In genomic region chr3:90589390-90589789, GRCm38 (mm10) we compare ENCODE assay signal across 15 mouse cellular contexts. TPM values are rescaled to one million over a fixed set of nuclear protein-coding genes. Genes with fewer than 3 reads are reported as not detected.
DNase-seq lines count a peak whose midpoint lies in the region; ATAC-seq and TF ChIP-seq lines count a peak whose summit lies in the region.
"Had no signal": no experiment of that assay in that cellular context is flagged by ENCODE, and none has a peak within 500 bp of the region (broad histone marks: within the 10 kb centered on the region; RNA-seq: fewer than 3 reads in every experiment).

No protein-coding gene starts in this region.

- no peaks in the 10 kb centered on the region for H3K9me3 ChIP-seq in liver, postnatal 0 days (ENCODE audit: low read length)
- H3K9me3 ChIP-seq in hindbrain, embryonic 12.5 days (replicated peaks) = no peaks in the 10 kb centered on the region
- H3K9me3 ChIP-seq: forebrain, embryonic 12.5 days; hindbrain, embryonic 15.5 days had no signal

- H3K27me3 ChIP-seq in kidney, adult 2 months (replicated peaks; ENCODE audit: control insufficient read depth, insufficient read depth, low read length) = no peaks in the 10 kb centered on the region
- no peaks in the 10 kb centered on the region for H3K27me3 ChIP-seq in liver, postnatal 0 days (ENCODE audit: insufficient read depth, low read length)
- no peaks in the 10 kb centered on the region for H3K27me3 ChIP-seq in hindbrain, embryonic 12.5 days
- H3K27me3 ChIP-seq: forebrain, embryonic 12.5 days; hindbrain, embryonic 15.5 days; neural tube, embryonic 13.5 days had no signal

- no peak overlapping the region for H3K9ac ChIP-seq in liver, postnatal 0 days (replicated peaks)
- H3K9ac ChIP-seq in hindbrain, embryonic 12.5 days = no peak overlapping the region
- H3K9ac ChIP-seq: forebrain, embryonic 12.5 days; hindbrain, embryonic 15.5 days; neural tube, embryonic 13.5 days had no signal

- no peaks in the 10 kb centered on the region for H3K36me3 ChIP-seq in kidney, adult 2 months (ENCODE audit: control insufficient read depth, insufficient read depth, low read length)
- no peaks in the 10 kb centered on the region for H3K36me3 ChIP-seq in liver, postnatal 0 days (replicated peaks; ENCODE audit: insufficient read depth, low read length)
- H3K36me3 ChIP-seq in hindbrain, embryonic 12.5 days = no peaks in the 10 kb centered on the region
- H3K36me3 ChIP-seq: forebrain, embryonic 12.5 days; hindbrain, embryonic 15.5 days; neural tube, embryonic 13.5 days had no signal

- TF ChIP-seq CTCF in kidney, adult 2 months (conservative IDR thresholded peaks at IDR 0.05; ENCODE audit: insufficient read depth, insufficient read length, low read depth, low read length) = no peak
- TF ChIP-seq CTCF in liver, postnatal 0 days (IDR thresholded peaks at IDR 0.05; ENCODE audit: low read depth) = no peak

- no peak overlapping the region for H3K27ac ChIP-seq in kidney, adult 2 months (ENCODE audit: insufficient read depth, low read depth, low read length)
- peak overlapping the region; percentile 67 for H3K27ac ChIP-seq in liver, postnatal 0 days (ENCODE audit: low read depth)
- H3K27ac ChIP-seq in hindbrain, embryonic 12.5 days = no peak overlapping the region
- H3K27ac ChIP-seq: forebrain, embryonic 12.5 days; heart, adult 2 months; hindbrain, embryonic 15.5 days; neural tube, embryonic 13.5 days had no signal

- peak; percentile 64 for ATAC-seq in liver, postnatal 0 days
- no peak for ATAC-seq in hindbrain, embryonic 12.5 days (ENCODE audit: low FRiP score)

- no peaks in the 10 kb centered on the region for H3K4me1 ChIP-seq in kidney, adult 2 months (ENCODE audit: control insufficient read depth, insufficient read depth, low read length)
- H3K4me1 ChIP-seq in liver, postnatal 0 days (ENCODE audit: insufficient read depth) = peaks cover 10% of the 10 kb centered on the region; the same call in 1 of the 2 replicates
- H3K4me1 ChIP-seq in hindbrain, embryonic 12.5 days = no peaks in the 10 kb centered on the region
- H3K4me1 ChIP-seq: hindbrain, embryonic 15.5 days; neural tube, embryonic 13.5 days had no signal

- 61% methylated on average over 6 of the region's 6 CpGs for WGBS in kidney, adult 2 months
- WGBS in liver, postnatal 0 days (ENCODE audit: insufficient replicate concordance) = 47% methylated on average over 6 of the region's 6 CpGs
- WGBS in hindbrain, embryonic 12.5 days = 88% methylated on average over 6 of the region's 6 CpGs

- no peak for TF ChIP-seq EP300 in liver, postnatal 0 days (IDR thresholded peaks at IDR 0.05; ENCODE audit: low read depth)

- no peak overlapping the region for H3K4me3 ChIP-seq in kidney, adult 2 months (ENCODE audit: insufficient read depth, low read depth, low read length)
- no peak overlapping the region for H3K4me3 ChIP-seq in liver, postnatal 0 days (ENCODE audit: low read depth, low read length)
- H3K4me3 ChIP-seq in hindbrain, embryonic 12.5 days = no peak overlapping the region
- H3K4me3 ChIP-seq: forebrain, embryonic 12.5 days; heart, adult 2 months; hindbrain, embryonic 15.5 days; neural tube, embryonic 13.5 days had no signal

- no peak for TF ChIP-seq POLR2A in kidney, adult 2 months (IDR thresholded peaks at IDR 0.05; ENCODE audit: low read depth, low read length)

- H3K4me2 ChIP-seq in liver, postnatal 0 days (ENCODE audit: low read depth, low read length) = 0 out of 2 replicates have a peak overlapping the region, but pooled peaks have one; percentile 1
- no peak overlapping the region for H3K4me2 ChIP-seq in hindbrain, embryonic 12.5 days (replicated peaks)
- H3K4me2 ChIP-seq: forebrain, embryonic 12.5 days; hindbrain, embryonic 15.5 days; neural tube, embryonic 13.5 days had no signal

- DNase-seq in kidney, adult 2 months = peak; percentile 39
- no peak for DNase-seq in kidney, postnatal 25 days
- peak; percentile 54 for DNase-seq in NIH3T3 (ENCODE audit: low read depth)
- no peak for DNase-seq in liver, postnatal 0 days
- peak; percentile 75 for DNase-seq in thymus, postnatal 0 days (ENCODE audit: low spot score)
- DNase-seq in ovary, postnatal 10 days (ENCODE audit: low spot score) = no peak
- DNase-seq in layer of hippocampus, adult 11-12 months (ENCODE audit: low spot score) = no peak
- DNase-seq: heart, adult 2 months; layer of hippocampus, adult 9-11 months; right cerebral cortex, postnatal 25 days had no signal

RNA-seq across cellular contexts. Expression of gene S100a2, which starts 0.7 kb away (rescaled TPM):
- polyA plus RNA-seq in kidney, adult 2 months (2012; rRNA removed) = not detected in 2 replicates
- not detected in 2 replicates for polyA plus RNA-seq in liver, postnatal 0 days (2015; fragmentation: Nextera tagmentation; extraction: Ambion mirVana)
- 1.2 and 1.5 TPM in 2 replicates for polyA plus RNA-seq in thymus, postnatal 0 days (2015; fragmentation: Nextera tagmentation; extraction: Ambion mirVana)
- polyA plus RNA-seq in hindbrain, embryonic 12.5 days (2016; fragmentation: Nextera tagmentation; extraction: Ambion mirVana) = not detected in 2 replicates
- polyA plus RNA-seq: forebrain, embryonic 12.5 days; heart, adult 2 months; hindbrain, embryonic 15.5 days; limb, embryonic 14.5 days; neural tube, embryonic 13.5 days had no signal

RNA-seq across cellular contexts. Expression of gene Gm42674, which starts 12.3 kb away (rescaled TPM):
- not detected in 2 replicates for polyA plus RNA-seq in kidney, adult 2 months (2012; rRNA removed)
- not detected in 2 replicates for polyA plus RNA-seq in liver, postnatal 0 days (2015; fragmentation: Nextera tagmentation; extraction: Ambion mirVana)
- polyA plus RNA-seq in thymus, postnatal 0 days (2015; fragmentation: Nextera tagmentation; extraction: Ambion mirVana) = not detected in 2 replicates
- polyA plus RNA-seq in hindbrain, embryonic 12.5 days (2016; fragmentation: Nextera tagmentation; extraction: Ambion mirVana) = not detected in 2 replicates
- polyA plus RNA-seq: forebrain, embryonic 12.5 days; heart, adult 2 months; hindbrain, embryonic 15.5 days; limb, embryonic 14.5 days; neural tube, embryonic 13.5 days had no signal

RNA-seq across cellular contexts. Expression of gene S100a4, which starts 14.2 kb away (rescaled TPM):
- polyA plus RNA-seq in kidney, adult 2 months (2012; rRNA removed) = 10.3 and 16.9 TPM in 2 replicates
- 4.0 and 4.6 TPM in 2 replicates for polyA plus RNA-seq in liver, postnatal 0 days (2015; fragmentation: Nextera tagmentation; extraction: Ambion mirVana)
- 88.5 and 88.9 TPM in 2 replicates for polyA plus RNA-seq in thymus, postnatal 0 days (2015; fragmentation: Nextera tagmentation; extraction: Ambion mirVana)
- 1.2 and 1.3 TPM in 2 replicates for polyA plus RNA-seq in hindbrain, embryonic 12.5 days (2016; fragmentation: Nextera tagmentation; extraction: Ambion mirVana)
- polyA plus RNA-seq: neural tube, embryonic 13.5 days had no signal

RNA-seq across cellular contexts. Expression of gene S100a5, which starts 18.9 kb away (rescaled TPM):
- polyA plus RNA-seq in kidney, adult 2 months (2012; rRNA removed) = not detected in 2 replicates
- not detected in 2 replicates for polyA plus RNA-seq in liver, postnatal 0 days (2015; fragmentation: Nextera tagmentation; extraction: Ambion mirVana)
- 0.51 and 1.2 TPM in 2 replicates for polyA plus RNA-seq in thymus, postnatal 0 days (2015; fragmentation: Nextera tagmentation; extraction: Ambion mirVana)
- polyA plus RNA-seq in hindbrain, embryonic 12.5 days (2016; fragmentation: Nextera tagmentation; extraction: Ambion mirVana) = not detected in 2 replicates
- polyA plus RNA-seq: forebrain, embryonic 12.5 days; heart, adult 2 months; hindbrain, embryonic 15.5 days; limb, embryonic 14.5 days; neural tube, embryonic 13.5 days had no signal

RNA-seq across cellular contexts. Expression of gene S100a6, which starts 23.3 kb away (rescaled TPM):
- polyA plus RNA-seq in kidney, adult 2 months (2012; rRNA removed) = 95.8 and 129 TPM in 2 replicates
- polyA plus RNA-seq in liver, postnatal 0 days (2015; fragmentation: Nextera tagmentation; extraction: Ambion mirVana) = 49.1 and 55.6 TPM in 2 replicates
- 164 and 165 TPM in 2 replicates for polyA plus RNA-seq in thymus, postnatal 0 days (2015; fragmentation: Nextera tagmentation; extraction: Ambion mirVana)
- 28.5 and 30.3 TPM in 2 replicates for polyA plus RNA-seq in hindbrain, embryonic 12.5 days (2016; fragmentation: Nextera tagmentation; extraction: Ambion mirVana)

Comparison
In these comparisons a context has a peak if more than half of its experiments do, and no peak if none do; other contexts are left out.
1. DNase-seq: peak in kidney, adult 2 months (single experiment), NIH3T3 (single experiment) and thymus, postnatal 0 days (single experiment); none in kidney, postnatal 25 days (0 of 2), liver, postnatal 0 days (single experiment), ovary, postnatal 10 days (single experiment) and layer of hippocampus, adult 11-12 months (single experiment).